Mouse (Mus musculus) c-Kit-negative CD71-positive TER-119-positive erythroid progenitor cells, embryonic 14.5 days (primary cell): ENCODE data around the gene Uqcc2.

Experiments used
- DNase-seq: peaks from one replicate; pipeline ENCODE4 v3.0.0-alpha.2; 2013; ENCODE audit warnings: low read depth, low spot score

The Uqcc2 gene

DNA sequence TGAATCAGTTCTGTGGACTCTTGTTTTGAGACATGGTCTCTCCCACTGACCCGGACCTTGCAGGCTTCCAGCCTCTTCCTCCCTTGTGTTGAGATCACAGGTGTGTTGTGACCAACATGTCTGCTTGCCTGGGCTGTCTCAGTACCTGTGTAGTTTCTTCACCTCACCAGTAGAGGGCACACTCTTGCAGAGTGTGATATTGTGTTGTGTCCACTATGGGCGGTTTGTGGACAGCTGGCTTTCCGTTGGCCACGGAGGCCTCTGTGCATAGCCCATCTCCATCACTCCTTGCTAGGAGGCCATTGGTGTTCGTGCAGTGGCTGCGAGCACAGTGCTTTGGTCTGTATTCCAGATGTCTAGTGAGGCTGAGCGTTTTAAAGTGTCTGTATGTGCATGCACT lies 56.6 kb downstream of the Uqcc2 start:
- DNase-seq, result no peak

DNA sequence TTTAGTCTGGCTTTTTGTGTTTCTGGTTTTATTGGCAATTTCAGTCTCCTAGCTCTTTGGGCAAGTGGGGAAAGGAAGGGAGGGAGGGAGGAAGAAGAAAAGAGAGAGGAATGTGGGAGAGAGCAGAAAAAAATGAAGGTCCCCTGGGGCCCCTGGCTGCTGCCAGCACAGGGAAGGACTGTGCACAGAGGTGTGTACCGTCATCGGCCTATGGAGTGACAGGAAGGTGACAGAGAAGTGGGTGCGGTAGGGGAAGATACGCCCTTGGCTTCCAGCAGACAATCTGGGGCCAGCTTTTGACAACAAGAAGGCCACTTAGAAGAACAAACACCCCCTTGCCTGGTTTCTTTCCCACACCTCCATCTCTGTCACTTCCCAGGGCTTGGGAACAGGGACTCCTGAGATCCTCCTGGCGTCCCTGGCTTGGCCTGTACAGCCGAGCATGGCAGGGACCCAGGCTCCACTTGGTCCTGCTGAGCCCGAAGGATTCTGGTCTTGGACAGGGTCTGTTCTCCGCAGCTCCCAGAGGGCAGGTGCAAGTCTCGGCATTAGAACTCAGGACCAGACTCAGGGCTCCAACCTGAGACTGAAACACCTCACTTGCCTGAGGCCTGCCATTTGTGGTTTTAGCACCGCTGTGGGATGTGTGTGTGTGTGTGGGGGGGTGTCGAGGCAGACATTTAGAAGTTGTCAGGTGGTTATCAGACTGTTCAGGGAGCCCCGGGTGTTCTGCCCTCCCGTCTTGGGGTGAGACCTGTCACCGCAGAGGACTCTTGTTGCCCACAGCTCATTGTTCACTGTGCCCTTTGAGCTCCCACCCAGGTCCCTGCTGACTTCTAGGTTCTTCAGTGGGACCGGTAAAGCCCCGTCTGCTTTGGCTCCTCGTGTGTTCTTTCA lies 58.6 kb downstream of the Uqcc2 start:
- DNase-seq, result no peak

DNA sequence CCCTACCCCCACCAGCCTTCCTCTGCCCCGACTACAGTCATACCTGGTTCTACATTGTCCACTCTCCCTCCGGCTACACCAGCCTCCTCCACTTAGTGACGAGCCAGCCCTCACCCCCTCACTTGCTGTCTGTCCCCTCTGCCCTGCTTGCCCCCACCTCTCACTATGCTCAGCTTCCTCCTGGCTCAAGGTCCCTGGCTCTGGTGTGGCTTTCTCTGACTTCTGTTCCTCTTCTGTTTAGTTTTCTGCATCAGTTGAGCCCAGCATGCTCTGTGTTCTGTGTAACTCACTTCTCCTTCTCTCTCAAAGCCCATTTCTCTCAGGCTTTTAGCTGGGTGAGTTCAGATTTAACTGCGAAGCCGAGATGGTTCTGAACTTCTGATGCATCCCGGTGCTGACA lies 59.5 kb downstream of the Uqcc2 start:
- no peak for DNase-seq

DNA sequence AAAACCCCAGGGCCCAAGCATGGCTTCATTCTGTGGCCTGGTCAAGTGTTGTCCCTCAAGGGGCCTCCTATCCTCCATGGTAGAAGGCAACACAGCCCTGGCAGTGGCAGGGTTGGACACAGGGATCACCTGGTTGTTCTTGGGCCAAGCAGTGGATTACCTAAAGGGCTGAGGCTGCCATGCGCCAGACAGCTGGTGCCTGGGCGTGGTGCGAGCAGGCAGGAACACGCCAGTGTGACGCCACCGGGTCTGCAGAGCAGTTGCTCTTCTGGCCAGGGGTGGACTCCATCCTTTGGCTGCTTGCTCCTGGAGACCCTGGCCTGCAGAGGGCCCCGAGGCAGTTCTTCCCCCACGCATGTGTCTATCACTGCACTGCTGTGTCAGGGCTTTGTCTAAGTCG lies 59.9 kb downstream of the Uqcc2 start:
- DNase-seq, result no peak

DNA sequence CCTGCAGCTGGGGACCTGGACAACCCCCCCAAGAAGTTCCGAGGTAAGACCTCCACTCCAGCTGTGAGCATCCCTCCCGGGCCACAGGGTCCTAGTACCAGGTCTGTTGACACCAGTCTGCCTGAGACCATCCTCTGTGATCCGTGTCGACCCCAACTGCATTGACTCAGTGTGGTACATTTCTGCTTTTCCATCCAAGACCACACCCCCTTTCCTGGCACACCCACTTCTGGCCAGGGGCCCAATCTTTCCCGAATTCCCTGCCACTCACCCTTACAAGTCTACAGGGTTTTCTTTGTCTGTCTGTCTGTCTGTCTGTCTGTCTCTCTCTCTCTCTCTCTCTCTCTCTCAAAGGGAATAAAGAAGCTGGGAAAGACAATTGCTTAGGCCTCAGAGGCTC lies 60.6 kb downstream of the Uqcc2 start:
- DNase-seq, result no peak
